Mouse (Mus musculus) kidney, postnatal 25 days (tissue): ENCODE data around the gene Aftph.

Source experiments
- DNase-seq, 2 experiments: peaks; one replicate each; pipeline ENCODE4 v3.0.0; 2021; ENCODE audit warnings: mixed read lengths in 2 of 2

Gene Aftph

GRCm38 (mm10) chr11:20646986-20647726, 94.2 kb downstream of the Aftph start:
- DNase-seq, result no peak

DNA sequence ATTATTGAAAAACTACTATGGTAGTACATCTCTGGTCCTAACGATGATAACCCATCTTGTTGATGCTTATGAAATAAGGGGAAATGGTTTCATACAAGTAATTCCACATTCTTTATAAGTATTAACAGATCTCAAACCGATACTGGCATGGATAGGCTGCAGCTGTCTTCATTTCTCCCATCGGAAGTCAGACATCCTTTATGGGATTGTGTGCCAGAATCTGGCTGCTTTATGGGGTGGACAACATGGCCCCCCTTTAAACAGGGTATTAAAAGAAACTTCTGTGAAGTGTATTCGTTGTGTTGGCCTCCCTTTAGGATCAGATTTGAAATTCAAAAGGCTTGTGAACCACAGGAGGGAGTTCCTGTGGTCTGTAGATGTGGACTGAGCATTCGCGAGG, 95.2 kb downstream of the Aftph start:
- no peak for DNase-seq

GRCm38 (mm10) chr11:20645521-20645920, 95.9 kb downstream of the Aftph start:
- DNase-seq, result no peak

DNA sequence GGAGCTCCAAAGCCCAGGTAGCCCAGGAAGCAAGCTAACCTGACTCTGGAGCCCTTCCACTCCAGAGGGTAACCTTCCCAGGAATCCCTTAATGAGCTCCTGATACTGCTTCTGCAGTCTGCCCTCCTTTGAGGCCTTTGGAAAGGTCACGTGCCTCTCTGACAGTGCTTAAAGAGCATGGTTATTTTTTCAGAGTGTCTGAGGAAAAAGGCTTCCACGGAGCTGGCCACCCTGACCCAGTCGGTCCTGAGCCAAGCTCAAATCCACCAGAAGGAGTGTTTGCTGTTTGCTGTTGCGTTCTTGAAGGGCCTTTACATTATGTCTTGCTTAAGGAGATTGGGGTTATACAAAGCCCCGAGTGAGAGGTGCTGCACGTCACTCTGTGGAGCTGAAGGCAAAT, 96.5 kb downstream of the Aftph start:
- peak in 1 of 2 experiments; percentile 46 for DNase-seq

- DNase-seq, result no peak
Observed at GRCm38 (mm10) chr11:20644166-20644565, 97.2 kb downstream of the Aftph start.

DNA sequence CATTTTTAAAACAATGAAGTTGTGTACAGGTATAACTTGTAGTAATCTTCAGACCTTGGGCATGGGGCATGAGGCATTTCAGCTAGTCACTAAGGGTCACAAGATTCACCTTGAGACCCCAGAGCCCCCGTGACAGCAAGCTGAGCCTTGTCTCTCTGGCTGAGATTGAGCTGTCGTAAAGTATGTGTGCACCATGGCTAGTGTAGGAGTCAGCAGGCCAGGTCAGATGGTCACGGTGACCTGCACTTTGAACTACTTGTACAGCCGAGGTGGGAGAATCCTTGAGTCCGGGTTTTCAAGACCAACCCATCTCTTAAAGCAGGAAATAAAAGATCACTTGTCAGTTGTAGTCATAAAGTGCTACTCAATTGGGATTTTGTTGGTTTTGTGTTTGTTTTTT, 98.2 kb downstream of the Aftph start:
- peak in 1 of 2 experiments; percentile 57 for DNase-seq

- DNase-seq, result no peak
Observed at GRCm38 (mm10) chr11:20642321-20642720, 99.1 kb downstream of the Aftph start.

DNA sequence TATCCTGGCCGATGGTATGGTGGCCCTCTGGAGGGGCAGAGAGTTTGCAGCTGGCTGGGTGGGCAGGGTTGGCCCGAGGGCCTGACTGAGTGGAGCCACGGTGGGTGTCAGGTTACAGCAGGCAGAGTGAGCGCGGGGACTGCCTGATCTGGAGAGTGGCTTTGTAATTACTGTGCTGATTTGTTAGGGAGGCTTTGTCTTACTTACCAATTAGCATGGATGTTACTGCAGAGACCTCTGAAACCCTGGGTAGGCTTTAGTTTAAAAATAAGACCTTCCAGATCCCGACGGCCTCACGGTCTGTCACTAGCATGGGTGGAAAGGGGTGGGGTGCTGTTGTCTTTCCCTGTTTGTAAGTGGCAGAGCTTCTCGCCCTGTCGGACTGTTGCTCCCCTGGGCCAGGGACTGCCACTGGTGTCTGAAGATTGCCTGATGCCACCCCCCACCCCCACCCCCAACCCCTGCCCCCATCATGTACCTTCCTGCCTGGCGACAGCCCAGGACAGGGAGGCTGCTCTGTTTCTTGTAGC, 101.4 kb downstream of the Aftph start:
- DNase-seq, result peak; percentile 42 to 77

GRCm38 (mm10) chr11:20638841-20639240, 102.5 kb downstream of the Aftph start:
- DNase-seq, result peak; percentile 71 to 91

- DNase-seq, result no peak
Observed at GRCm38 (mm10) chr11:20637060-20637459, 104.3 kb downstream of the Aftph start.

- DNase-seq, result peak in 1 of 2 experiments; percentile 69
Observed at GRCm38 (mm10) chr11:20636114-20636513, 105.3 kb downstream of the Aftph start.

DNA sequence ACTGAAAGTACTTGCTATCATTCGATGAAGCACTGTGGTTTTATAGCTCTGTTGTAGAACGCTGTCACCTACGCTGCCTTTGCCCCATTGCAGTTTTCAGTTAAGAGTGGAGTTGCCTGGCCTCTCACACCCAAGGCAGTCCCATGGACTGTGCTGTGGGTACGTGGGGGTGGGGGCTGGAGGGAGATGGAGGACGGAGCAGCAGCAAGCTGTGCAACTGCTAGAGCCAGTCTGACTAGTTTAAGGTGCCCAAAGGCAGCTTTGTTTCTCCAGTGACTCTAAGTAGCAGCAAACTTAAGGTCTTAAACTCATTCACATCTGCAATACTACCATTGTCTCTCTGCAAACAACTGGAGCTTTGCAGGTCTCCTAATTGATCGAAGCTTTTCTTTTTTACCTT, 105.7 kb downstream of the Aftph start:
- peak in 1 of 2 experiments; percentile 74 for DNase-seq
